Comparison of ENCODE assay signal across 8 mouse cellular contexts in genomic region chr15:102224992-102225617, GRCm38 (mm10). TPM values are rescaled to one million over a fixed set of nuclear protein-coding genes. Genes with fewer than 3 reads are reported as not detected.
DNase-seq lines count a peak whose midpoint lies in the region; ATAC-seq and TF ChIP-seq lines count a peak whose summit lies in the region.

No protein-coding gene starts in this region.

- ATAC-seq in forebrain, embryonic 12.5 days (ENCODE audit: low FRiP score): no peak
- peak; percentile 88 for ATAC-seq in liver, embryonic 11.5 days (replicated peaks; ENCODE audit: low FRiP score)
- ATAC-seq in neural tube, embryonic 15.5 days (ENCODE audit: low FRiP score): no peak

- H3K36me3 ChIP-seq in testis, adult 2 months (ENCODE audit: control insufficient read depth, insufficient read depth, low read length): no peaks in the 10 kb centered on the region
- no peaks in the 10 kb centered on the region for H3K36me3 ChIP-seq in forebrain, embryonic 12.5 days (replicated peaks)
- H3K36me3 ChIP-seq in liver, embryonic 11.5 days (ENCODE audit: control insufficient read depth, insufficient read depth, low read length): no peaks in the 10 kb centered on the region
- H3K36me3 ChIP-seq in neural tube, embryonic 15.5 days: no peaks in the 10 kb centered on the region

- 22% methylated on average over 21 of the region's 21 CpGs for WGBS in forebrain, embryonic 12.5 days
- WGBS in liver, embryonic 11.5 days: 9% methylated on average over 21 of the region's 21 CpGs
- 16% methylated on average over 21 of the region's 21 CpGs for WGBS in neural tube, embryonic 15.5 days

- no peak overlapping the region for H3K27ac ChIP-seq in testis, adult 2 months (ENCODE audit: control insufficient read depth, insufficient read depth, low read depth, low read length)
- no peak overlapping the region for H3K27ac ChIP-seq in forebrain, embryonic 12.5 days
- peak overlapping the region; percentile 32; the same call in 1 of the 2 replicates for H3K27ac ChIP-seq in liver, embryonic 11.5 days (ENCODE audit: low read depth, low read length)
- H3K27ac ChIP-seq in neural tube, embryonic 15.5 days (replicated peaks): no peak overlapping the region

- H3K4me1 ChIP-seq in testis, adult 2 months (ENCODE audit: control insufficient read depth, insufficient read depth, low read length): peaks cover 12% of the 10 kb centered on the region
- H3K4me1 ChIP-seq in forebrain, embryonic 12.5 days: peaks cover 14% of the 10 kb centered on the region
- peaks cover 14% of the 10 kb centered on the region for H3K4me1 ChIP-seq in liver, embryonic 11.5 days (replicated peaks; ENCODE audit: control insufficient read depth, insufficient read depth, low read length)
- H3K4me1 ChIP-seq in neural tube, embryonic 15.5 days: peaks cover 14% of the 10 kb centered on the region

- no peak for TF ChIP-seq POLR2A in testis, adult 2 months (IDR thresholded peaks at IDR 0.05; ENCODE audit: control insufficient read depth, low read depth, low read length)

- no peaks in the 10 kb centered on the region for H3K27me3 ChIP-seq in testis, adult 2 months (ENCODE audit: control insufficient read depth, insufficient read depth, low read length)
- peaks cover 34% of the 10 kb centered on the region for H3K27me3 ChIP-seq in forebrain, embryonic 12.5 days
- H3K27me3 ChIP-seq in liver, embryonic 11.5 days (replicated peaks; ENCODE audit: control insufficient read depth, insufficient read depth, low read length): peaks cover 21% of the 10 kb centered on the region
- peaks cover 18% of the 10 kb centered on the region for H3K27me3 ChIP-seq in neural tube, embryonic 15.5 days (replicated peaks)

- no peak for TF ChIP-seq CTCF in testis, adult 2 months (IDR thresholded peaks at IDR 0.05; ENCODE audit: control insufficient read depth, insufficient read depth, insufficient replicate concordance, low read depth, low read length)

- peak overlapping the region; percentile 49 for H3K9ac ChIP-seq in forebrain, embryonic 12.5 days
- H3K9ac ChIP-seq in liver, embryonic 11.5 days (ENCODE audit: low read depth, low read length): 0 out of 2 replicates have a peak overlapping the region, but pooled peaks have one; percentile 20
- H3K9ac ChIP-seq in neural tube, embryonic 15.5 days (replicated peaks): no peak overlapping the region

- DNase-seq in testis, postnatal 10 days (ENCODE audit: low spot score): no peak
- DNase-seq in liver, embryonic 11.5 days (ENCODE audit: low spot score): no peak
- DNase-seq in cerebellum, postnatal 4 days (ENCODE audit: low spot score in 2 of 2): no peak
- DNase-seq in urinary bladder, postnatal 25 days (ENCODE audit: low spot score): no peak
- DNase-seq in urinary bladder, postnatal 14 days (ENCODE audit: low spot score): no peak

- H3K9me3 ChIP-seq in forebrain, embryonic 12.5 days: no peaks in the 10 kb centered on the region
- no peaks in the 10 kb centered on the region for H3K9me3 ChIP-seq in liver, embryonic 11.5 days (ENCODE audit: control insufficient read depth, low read length)
- no peaks in the 10 kb centered on the region for H3K9me3 ChIP-seq in neural tube, embryonic 15.5 days (replicated peaks)

- peak overlapping the region; percentile 58 for H3K4me3 ChIP-seq in testis, adult 2 months (ENCODE audit: control insufficient read depth, low read depth, low read length)
- peak overlapping the region; percentile 41 for H3K4me3 ChIP-seq in forebrain, embryonic 12.5 days (replicated peaks)
- H3K4me3 ChIP-seq in liver, embryonic 11.5 days (ENCODE audit: low read depth, low read length): peak overlapping the region; percentile 47
- peak overlapping the region; percentile 47 for H3K4me3 ChIP-seq in neural tube, embryonic 15.5 days (replicated peaks)

- peak overlapping the region; percentile 84 for H3K4me2 ChIP-seq in forebrain, embryonic 12.5 days
- H3K4me2 ChIP-seq in liver, embryonic 11.5 days: peak overlapping the region; percentile 96
- H3K4me2 ChIP-seq in neural tube, embryonic 15.5 days: peak overlapping the region; percentile 94

RNA-seq across cellular contexts. Expression of gene Itgb7, which starts 6.6 kb away (rescaled TPM):
- 0.17 and 0.23 TPM in 2 replicates for polyA plus RNA-seq in testis, adult 2 months (2012; rRNA removed)
- 0.65 and 0.88 TPM in 2 replicates for polyA plus RNA-seq in forebrain, embryonic 12.5 days (2016; fragmentation: Nextera tagmentation; extraction: Ambion mirVana)
- 3.9 and 4.1 TPM in 2 replicates for polyA plus RNA-seq in liver, embryonic 11.5 days (2014; fragmentation: Nextera tagmentation; extraction: Ambion mirVana)
- polyA plus RNA-seq in neural tube, embryonic 15.5 days (2015; fragmentation: Nextera tagmentation; extraction: Ambion mirVana): 1.1 and 11.0 TPM in 2 replicates

RNA-seq across cellular contexts. Expression of gene Csad, which starts 20.6 kb away (rescaled TPM):
- 23.1 and 27.3 TPM in 2 replicates for polyA plus RNA-seq in testis, adult 2 months (2012; rRNA removed)
- polyA plus RNA-seq in forebrain, embryonic 12.5 days (2016; fragmentation: Nextera tagmentation; extraction: Ambion mirVana): 46.2 and 51.8 TPM in 2 replicates
- polyA plus RNA-seq in liver, embryonic 11.5 days (2014; fragmentation: Nextera tagmentation; extraction: Ambion mirVana): 33.3 and 35.1 TPM in 2 replicates
- 33.6 and 43.7 TPM in 2 replicates for polyA plus RNA-seq in neural tube, embryonic 15.5 days (2015; fragmentation: Nextera tagmentation; extraction: Ambion mirVana)

RNA-seq across cellular contexts. Expression of gene Zfp740, which starts 22.1 kb away (rescaled TPM):
- polyA plus RNA-seq in testis, adult 2 months (2012; rRNA removed): 9.9 and 11.3 TPM in 2 replicates
- 127 and 132 TPM in 2 replicates for polyA plus RNA-seq in forebrain, embryonic 12.5 days (2016; fragmentation: Nextera tagmentation; extraction: Ambion mirVana)
- polyA plus RNA-seq in liver, embryonic 11.5 days (2014; fragmentation: Nextera tagmentation; extraction: Ambion mirVana): 38.1 and 38.3 TPM in 2 replicates
- 45.1 and 48.7 TPM in 2 replicates for polyA plus RNA-seq in neural tube, embryonic 15.5 days (2015; fragmentation: Nextera tagmentation; extraction: Ambion mirVana)

RNA-seq across cellular contexts. Expression of gene Rarg, which starts 32.2 kb away (rescaled TPM):
- 2.6 and 3.9 TPM in 2 replicates for polyA plus RNA-seq in testis, adult 2 months (2012; rRNA removed)
- polyA plus RNA-seq in forebrain, embryonic 12.5 days (2016; fragmentation: Nextera tagmentation; extraction: Ambion mirVana): 13.1 and 16.7 TPM in 2 replicates
- 11.1 and 11.5 TPM in 2 replicates for polyA plus RNA-seq in liver, embryonic 11.5 days (2014; fragmentation: Nextera tagmentation; extraction: Ambion mirVana)
- polyA plus RNA-seq in neural tube, embryonic 15.5 days (2015; fragmentation: Nextera tagmentation; extraction: Ambion mirVana): 7.8 and 11.9 TPM in 2 replicates

RNA-seq across cellular contexts. Expression of gene Gm9918, which starts 45.3 kb away (rescaled TPM):
- 0.08 and 0.10 TPM in 2 replicates for polyA plus RNA-seq in testis, adult 2 months (2012; rRNA removed)
- polyA plus RNA-seq in forebrain, embryonic 12.5 days (2016; fragmentation: Nextera tagmentation; extraction: Ambion mirVana): 0.09 and 0.17 TPM in 2 replicates
- polyA plus RNA-seq in liver, embryonic 11.5 days (2014; fragmentation: Nextera tagmentation; extraction: Ambion mirVana): 0.13 TPM in 1 of 2 replicates, not detected in the other
- 0.09 TPM in 1 of 2 replicates, not detected in the other for polyA plus RNA-seq in neural tube, embryonic 15.5 days (2015; fragmentation: Nextera tagmentation; extraction: Ambion mirVana)
